Mouse (Mus musculus) mouse embryonic stem cell (cell line): ENCODE data around the gene Mospd3.

Source experiments
- in situ Hi-C, 2 experiments: fragments of 300-500 bp; cut with MboI; formaldehyde crosslinking; loops; 1 replicate in 1 of 2; 3 replicates in 1 of 2; pipeline ENCODE4 v1.14.3; 2019 to 2020; ENCODE audit warnings: low sequenced_read_pairs in 2 of 2, low pct_unique_long_range_greater_than_20kb in 1 of 2, mixed read lengths in 1 of 2; ENCODE audit not compliant: unreplicated experiment in 1 of 2

The Mospd3 gene

DNA sequence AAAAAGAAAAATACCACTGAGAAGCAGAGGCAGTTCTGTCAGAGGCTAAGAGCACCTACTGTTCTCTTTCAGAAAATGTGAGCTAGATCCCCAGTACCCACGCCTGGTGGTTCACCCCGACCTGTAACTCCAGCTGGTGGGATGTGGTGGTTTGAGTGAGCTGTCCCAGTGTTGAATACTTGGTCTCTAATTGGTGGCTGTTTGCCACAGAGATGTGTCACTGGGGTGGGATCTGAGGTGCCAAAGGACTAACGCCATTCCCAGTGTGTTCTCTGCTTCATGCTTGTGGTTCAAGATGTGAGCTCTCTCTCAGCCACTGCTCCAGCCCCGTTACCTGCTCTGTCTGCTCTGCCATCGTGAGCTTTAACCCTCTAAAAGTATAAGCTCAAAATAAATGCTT, 10.4 kb downstream of the Mospd3 start:
- in situ Hi-C loops: no loop called here

DNA sequence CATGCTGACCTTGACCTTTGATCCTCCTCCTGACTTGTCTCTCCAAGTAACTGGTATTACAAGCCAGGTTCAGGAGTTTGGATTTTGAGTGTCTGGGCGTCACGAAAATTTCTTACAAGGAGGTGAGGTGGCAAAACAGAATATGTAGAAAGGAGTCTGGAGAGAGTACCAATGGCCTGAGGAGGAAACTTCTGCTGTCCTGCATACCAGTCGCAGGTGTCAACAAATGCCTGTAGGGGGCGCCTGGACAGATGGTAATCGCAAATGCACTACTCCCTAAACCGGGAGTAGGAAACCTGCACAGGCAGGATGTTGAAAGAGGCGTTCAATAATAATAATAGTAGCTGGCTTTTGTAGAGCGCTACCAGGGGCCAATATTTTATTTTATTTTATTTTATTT, 15.9 kb downstream of the Mospd3 start:
- in situ Hi-C loops: no loop called here

DNA sequence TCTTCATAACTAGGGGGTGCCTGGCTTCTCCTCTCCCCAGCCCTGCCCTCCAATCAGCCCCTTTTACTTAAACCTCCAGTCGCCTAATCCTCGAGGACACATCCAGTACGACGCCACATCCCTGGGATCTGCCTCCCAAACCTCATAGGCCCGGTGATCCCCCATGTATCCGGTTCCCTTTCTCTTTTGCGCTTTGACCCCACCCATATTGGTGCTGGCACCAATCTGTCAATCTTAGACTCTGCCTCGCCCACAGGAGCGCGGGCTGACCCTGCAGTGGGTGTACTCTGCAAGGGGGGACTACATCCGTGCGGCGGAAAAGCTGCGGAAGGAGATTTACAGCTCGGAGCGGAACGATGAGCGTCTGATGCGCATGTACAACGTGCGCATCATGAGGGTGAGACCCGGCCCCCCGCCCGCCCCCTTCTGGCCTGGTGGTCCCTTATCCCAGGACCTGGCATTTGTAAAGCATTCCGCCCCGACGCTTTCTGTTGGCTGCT, 17.1 kb downstream of the Mospd3 start:
- in situ Hi-C loops: no loop called here

- in situ Hi-C loops: no loop called here
Measured at GRCm38 (mm10) chr5:137582702-137583101, 18.2 kb downstream of the Mospd3 start.

DNA sequence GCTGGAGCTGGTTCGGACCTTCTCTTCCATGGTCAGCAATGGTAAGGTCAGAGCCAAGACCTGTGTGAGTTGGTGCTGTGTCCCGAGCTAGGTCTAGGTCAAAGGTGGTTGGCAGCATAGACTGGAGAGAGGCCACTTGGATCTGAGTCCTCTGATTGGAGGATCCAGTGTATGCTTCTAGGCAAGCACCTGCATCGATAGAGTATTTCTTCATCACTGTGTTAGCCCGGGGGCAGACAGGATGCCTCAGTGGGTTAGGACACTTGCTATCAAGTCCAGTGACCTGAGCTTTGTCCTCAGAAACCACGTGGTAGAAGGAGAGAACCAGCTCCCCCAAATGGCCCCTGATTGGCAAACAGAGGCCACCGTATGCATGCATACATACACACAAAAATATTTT, 20.6 kb downstream of the Mospd3 start:
- in situ Hi-C loops: no loop called here

DNA sequence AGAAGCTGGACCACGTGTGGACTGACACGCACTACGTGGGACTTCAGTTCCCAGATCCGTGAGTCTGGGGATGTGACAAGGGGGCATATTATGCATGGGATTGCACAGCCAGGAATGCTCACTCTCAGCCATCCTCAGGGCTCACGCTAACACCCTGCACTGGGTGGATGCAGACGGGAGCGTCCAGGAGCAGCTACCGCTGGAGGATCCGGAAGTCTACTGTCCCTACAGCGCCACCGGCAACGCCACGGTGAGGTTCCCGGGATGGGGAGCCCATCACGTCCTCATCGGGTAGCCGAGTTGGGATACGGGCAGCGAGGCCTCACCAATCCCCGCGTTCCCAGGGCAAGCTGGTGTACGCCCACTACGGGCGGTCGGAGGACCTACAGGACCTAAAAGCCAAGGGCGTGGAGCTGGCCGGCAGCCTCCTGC, 26.4 kb downstream of the Mospd3 start:
- in situ Hi-C loops: no loop called here

- in situ Hi-C loops: no loop called here
Measured at GRCm38 (mm10) chr5:137570691-137571586, 29.9 kb downstream of the Mospd3 start.

DNA sequence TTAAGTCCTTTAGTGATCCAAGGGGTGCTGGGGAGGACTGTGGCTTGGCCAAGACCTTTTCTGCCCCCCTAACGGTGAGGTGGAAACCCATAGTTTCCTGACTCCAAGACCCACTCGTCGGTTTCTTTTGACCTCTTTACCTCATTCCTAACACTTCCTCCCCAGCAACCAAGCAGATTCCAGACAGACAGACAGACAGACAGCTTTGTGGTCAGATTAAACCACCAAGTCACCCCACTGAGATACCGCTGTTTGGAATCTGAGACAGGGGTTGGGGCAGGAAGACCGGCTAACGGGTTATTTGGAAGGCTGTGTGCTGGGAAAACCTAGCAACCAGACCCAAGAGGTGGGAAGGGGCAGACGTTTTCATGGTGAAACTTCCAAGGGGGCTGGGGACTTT, 30.7 kb downstream of the Mospd3 start:
- in situ Hi-C loops: no loop called here

GRCm38 (mm10) chr5:137569665-137570064, 31.2 kb downstream of the Mospd3 start, which contains the start of gene Tfr2:
Gene Tfr2, plus strand, starts transcription at chr5:137569840.
- in situ Hi-C loops: no loop called here

- in situ Hi-C loops: no loop called here
Measured at GRCm38 (mm10) chr5:137569031-137569430, 31.8 kb downstream of the Mospd3 start.

- in situ Hi-C loops: no loop called here
Measured at GRCm38 (mm10) chr5:137568223-137568798, 32.5 kb downstream of the Mospd3 start.

DNA sequence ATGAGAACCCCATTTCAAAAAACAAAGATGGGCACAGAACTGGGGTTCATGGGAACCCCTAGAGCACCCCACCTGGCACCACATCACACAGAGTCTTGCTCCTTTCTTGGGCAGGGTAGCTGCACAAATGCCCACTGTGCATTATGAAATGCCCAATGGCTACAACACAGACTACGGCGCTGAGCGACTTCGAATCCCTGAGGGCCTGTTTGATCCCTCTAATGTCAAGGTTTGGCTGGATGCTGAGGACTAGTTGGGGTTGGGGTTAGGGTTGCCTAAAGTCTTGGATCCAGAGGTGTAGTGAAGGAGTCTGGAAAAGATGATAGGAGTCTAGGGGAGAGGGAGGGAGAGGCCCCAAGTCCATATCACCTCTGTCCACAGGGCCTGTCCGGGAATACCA, 34.4 kb downstream of the Mospd3 start:
- in situ Hi-C loops: no loop called here

- in situ Hi-C loops: no loop called here
Measured at GRCm38 (mm10) chr5:137565744-137566143, 35.1 kb downstream of the Mospd3 start.

- in situ Hi-C loops: no loop called here
Measured at GRCm38 (mm10) chr5:137562965-137563364, 37.9 kb downstream of the Mospd3 start.

DNA sequence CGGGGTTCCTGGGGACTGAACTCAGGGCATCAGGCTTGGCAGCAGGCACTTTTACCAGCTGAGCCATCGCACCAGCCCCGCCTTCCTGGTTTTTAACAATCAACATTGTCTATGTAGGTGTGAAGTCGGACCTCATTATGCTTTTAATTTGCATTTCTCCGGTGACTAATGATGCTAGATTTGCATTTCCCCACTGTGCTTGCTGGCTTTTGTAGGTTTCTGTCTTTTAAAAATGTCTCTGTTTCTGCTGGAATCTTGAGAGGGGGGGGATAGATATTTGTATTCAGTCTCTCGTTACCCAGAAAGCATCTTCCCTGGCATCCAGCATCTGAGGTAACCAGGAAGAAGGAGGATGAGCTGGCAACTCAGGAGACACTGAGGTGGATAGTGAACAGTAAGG, 39.3 kb downstream of the Mospd3 start:
- in situ Hi-C loops: no loop called here

GRCm38 (mm10) chr5:137553898-137554297, 47.0 kb downstream of the Mospd3 start:
- in situ Hi-C loops: no loop called here

DNA sequence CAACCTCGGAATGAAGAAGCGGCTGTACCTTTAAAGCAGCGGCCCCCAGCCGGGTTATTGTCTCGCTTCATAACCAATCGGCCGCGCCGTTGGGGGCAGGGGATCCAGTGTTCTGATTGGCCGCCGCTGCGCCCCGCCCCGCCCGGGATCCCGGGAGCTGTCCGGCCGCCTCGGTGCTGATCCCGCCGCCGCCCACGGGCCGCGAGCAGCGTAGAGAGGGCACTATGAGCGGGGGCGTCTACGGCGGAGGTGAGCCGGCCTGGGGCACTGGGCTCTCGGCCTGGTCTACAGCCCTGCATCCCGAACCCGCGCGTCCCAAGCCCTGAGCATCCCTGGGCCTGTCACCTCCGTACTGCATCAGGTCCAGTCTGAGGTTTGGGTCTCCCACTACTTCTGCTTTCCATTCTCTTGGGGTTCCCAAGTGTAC, 47.4 kb downstream of the Mospd3 start, which contains the start of gene Actl6b:
TSS of gene Actl6b (plus strand) at position 107 of the 427 bp plus-strand sequence.
- in situ Hi-C loops: no loop called here

- in situ Hi-C loops: no loop called here
Measured at GRCm38 (mm10) chr5:137553000-137553399, 47.9 kb downstream of the Mospd3 start.

GRCm38 (mm10) chr5:137551119-137551518, 49.7 kb downstream of the Mospd3 start:
- in situ Hi-C loops: no loop called here

- in situ Hi-C loops: no loop called here
Measured at GRCm38 (mm10) chr5:137549840-137550239, 51.0 kb downstream of the Mospd3 start.
